Mouse (Mus musculus): Measurements from ENCODE around the gene Rac1.
A peak's percentile ranks its signal among the peaks of the same experiment; 100 is the strongest.

Gene Rac1

GRCm38 (mm10) chr5:143495708-143496107, 32.1 kb downstream of the Rac1 start:
- no peak for DNase-seq (ENCODE audit: low spot score in 2 of 2)

- DNase-seq (ENCODE audit: low spot score in 2 of 2), result no peak
Observed at GRCm38 (mm10) chr5:143493163-143493562, 34.7 kb downstream of the Rac1 start.

DNA sequence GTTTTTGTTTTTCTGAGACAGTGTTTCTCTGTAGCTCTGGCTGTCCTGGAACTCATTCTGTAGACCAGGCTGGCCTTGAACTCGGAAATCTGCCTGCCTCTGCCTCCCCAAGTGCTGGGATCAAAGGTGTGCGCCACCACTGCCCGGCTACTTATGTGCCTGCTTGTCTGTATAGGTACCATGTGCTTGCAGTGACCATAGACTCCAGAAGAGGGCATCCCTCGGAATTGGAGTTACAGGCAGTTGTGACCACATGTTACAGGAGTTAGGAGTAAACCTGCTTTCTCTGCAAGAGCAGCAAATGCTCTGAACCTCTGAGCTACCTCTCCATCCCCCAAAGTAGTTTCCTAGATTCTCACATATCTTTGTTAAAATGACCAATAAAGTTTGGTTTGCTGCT, 36.1 kb downstream of the Rac1 start:
- no peak for DNase-seq (ENCODE audit: low spot score in 2 of 2)

DNA sequence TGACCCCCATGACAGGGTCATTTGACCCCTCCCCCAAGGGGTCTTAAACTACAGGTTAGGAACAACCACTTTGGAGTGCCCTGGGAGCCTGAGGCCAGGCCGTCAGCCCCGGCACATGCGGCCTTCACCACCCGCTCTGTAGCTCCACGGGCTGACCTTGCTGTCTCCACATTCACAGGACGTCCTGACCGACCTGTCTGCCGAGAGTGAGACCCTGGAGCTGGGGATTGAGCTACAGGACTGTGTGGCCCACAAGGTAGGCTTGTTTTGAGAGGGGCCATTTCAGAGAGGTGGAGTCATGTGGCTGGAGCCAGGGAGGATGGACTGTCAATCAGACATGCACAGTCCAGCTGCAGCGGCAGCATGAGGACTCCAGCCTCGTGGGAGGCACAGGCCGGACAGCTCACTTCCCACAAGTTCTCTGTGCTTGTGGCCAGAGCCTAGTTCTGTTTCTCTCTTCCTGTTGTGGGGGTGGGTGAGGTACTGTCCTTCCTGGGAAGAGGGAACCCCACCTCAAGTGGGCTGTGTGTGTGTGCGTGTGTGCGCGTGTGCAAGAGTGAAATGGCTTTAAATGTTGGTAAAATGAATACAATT, 38.0 kb downstream of the Rac1 start:
- no peak for DNase-seq (ENCODE audit: low spot score in 2 of 2)

- DNase-seq (ENCODE audit: low spot score in 2 of 2), result no peak
Observed at GRCm38 (mm10) chr5:143487998-143488397, 39.8 kb downstream of the Rac1 start.

GRCm38 (mm10) chr5:143487193-143487592, 40.6 kb downstream of the Rac1 start:
- no peak for DNase-seq (ENCODE audit: low spot score in 2 of 2)

DNA sequence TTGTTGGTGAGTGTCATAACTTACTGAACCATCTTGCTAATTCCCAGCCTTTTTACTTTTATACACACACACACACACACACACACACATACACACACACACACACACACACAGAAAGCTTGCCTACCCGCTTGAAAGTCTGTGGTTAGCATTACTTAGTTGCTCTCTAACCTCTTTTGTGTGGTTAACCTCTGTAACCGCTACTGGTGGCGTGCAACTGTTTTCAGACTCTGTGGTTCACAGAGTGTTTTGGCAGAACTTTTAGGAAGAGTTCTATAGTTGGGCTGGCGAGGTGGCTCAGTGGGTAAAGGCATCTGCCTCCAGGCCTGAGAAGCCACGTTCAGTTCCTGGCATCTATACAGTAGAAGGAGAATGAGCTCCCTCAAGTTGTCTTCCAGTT, 42.9 kb downstream of the Rac1 start:
- DNase-seq (ENCODE audit: low spot score in 2 of 2), result no peak

GRCm38 (mm10) chr5:143477901-143478300, 49.9 kb downstream of the Rac1 start:
- no peak for DNase-seq (ENCODE audit: low spot score in 2 of 2)

DNA sequence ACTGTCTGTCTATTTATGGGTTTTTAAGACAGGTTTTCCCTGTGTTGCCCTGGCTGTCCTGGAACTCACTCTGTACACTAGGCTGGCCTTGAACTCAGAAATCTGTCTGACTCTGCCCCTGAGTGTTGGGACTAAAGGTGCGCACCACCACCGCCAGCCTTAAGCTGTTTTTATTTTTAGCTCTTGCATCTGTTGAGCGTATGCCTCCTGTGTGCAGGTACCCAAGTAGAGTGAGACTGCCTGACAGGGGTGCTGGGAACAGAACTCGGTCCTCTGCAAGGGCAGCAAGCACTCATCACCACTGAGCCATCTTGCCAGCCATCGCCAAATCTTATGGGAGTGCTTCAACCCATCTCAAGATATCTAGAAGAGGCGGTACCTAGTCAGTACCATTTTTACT, 51.8 kb downstream of the Rac1 start:
- no peak for DNase-seq (ENCODE audit: low spot score in 2 of 2)

DNA sequence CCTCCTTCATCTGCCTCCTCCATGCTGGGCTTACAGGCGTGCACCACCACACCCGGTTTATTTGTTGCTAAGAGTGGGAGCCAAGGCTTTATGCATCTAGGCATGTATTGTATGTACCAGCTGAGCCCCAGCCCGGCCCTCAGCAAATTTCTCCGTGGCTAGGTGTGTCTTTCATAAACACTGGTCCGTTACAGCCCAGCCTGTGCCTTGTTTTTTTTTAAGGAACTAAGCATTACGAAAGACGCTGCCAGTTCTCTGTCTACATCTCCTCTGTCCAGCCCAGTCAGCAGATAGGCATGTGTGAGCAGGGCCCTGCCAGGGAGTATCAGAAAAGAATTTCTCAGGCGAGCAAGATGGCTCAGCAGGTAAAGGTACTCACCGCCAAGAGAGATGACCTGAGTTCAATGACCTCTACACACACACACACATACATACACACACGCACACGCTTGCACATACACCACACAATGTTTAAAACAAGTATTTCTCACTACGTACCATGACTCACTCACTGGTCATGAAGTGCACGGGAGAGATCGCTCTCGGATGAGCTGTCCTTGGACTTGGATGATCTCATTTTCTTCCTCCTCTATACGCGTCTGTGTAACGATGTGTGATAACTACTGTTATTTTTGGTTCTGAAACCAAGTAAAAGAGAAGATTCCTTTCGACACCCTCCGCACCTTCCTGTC, 52.5 kb downstream of the Rac1 start:
- DNase-seq (ENCODE audit: low spot score in 2 of 2), result no peak

- DNase-seq (ENCODE audit: low spot score in 2 of 2), result no peak
Observed at GRCm38 (mm10) chr5:143471953-143472618, 55.8 kb downstream of the Rac1 start.

DNA sequence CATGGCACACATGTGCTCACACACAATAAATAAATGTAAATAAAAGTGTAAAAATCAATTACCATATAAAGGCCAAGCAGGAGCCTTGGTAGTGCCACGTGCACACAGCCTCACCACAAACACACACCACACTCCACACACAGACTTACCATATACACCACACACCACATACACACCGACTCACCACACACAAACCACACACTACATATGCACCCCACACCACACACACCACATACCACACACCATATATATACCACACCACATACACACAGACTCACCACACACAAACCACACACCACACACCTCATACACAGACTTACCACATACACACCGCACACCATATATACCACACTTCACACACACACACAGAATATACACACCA, 56.7 kb downstream of the Rac1 start:
- DNase-seq (ENCODE audit: low spot score in 2 of 2), result no peak

- DNase-seq (ENCODE audit: low spot score in 2 of 2), result peak; percentile 43 to 57
Observed at GRCm38 (mm10) chr5:143470421-143471164, 57.2 kb downstream of the Rac1 start.

DNA sequence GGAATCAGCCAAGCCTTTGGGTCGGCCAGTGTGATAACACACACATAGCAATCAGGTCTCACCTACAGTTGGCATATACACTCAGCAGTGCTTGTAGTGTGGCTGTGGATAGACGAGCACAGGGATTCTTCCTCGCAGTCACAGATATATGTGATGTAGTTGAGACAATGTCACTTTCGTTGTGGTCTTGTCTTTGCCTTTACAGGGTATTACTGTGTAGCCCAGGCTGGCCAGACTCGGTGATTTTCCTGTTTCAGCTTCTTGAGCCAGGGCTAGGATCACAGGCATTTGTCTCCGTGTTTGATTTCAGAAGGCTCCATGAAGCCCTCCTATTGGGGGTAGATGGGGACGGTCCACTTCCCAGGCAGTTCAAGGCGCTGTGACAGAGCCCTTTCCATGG, 58.2 kb downstream of the Rac1 start:
- DNase-seq (ENCODE audit: low spot score in 2 of 2), result no peak

- no peak for DNase-seq (ENCODE audit: low spot score in 2 of 2)
Observed at GRCm38 (mm10) chr5:143467931-143468330, 59.9 kb downstream of the Rac1 start.

DNA sequence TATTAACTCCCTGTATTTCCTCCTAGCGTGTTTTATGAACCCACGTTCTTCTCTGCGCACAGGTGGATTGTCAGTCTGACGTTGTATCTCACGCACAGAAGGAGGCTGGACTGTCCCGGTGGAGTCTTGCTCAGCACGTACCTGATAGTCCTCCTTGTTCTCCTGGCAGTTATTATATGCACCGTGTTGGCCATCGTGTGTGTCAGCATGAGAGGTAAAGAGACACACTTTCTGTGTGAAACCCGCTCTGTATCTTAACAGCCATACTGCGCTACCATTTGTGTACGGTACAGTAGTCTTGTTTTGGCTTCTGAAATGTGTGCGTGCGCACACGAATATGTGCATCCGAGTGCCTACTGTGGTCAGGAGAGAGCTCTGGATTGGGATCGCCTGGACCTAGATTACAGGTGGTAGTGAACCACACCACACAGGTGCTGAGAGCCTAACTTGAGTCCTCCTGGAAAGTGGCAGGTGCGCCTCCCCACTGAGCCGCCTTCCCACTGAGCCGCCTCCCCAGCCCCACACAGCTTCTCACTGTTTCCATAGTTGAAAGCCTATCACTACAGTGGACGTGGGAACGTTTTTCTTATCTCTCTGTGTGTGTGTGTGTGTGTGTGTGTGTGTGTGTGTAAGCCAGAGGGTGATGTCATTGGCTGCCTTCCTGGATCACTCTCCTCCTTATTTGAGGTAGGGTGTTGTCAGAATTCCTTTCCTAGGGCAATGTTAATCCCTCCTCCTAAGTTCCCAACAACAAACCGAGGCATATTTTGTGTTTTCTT, 60.8 kb downstream of the Rac1 start:
- no peak for DNase-seq (ENCODE audit: low spot score in 2 of 2)

GRCm38 (mm10) chr5:143465156-143466085, 62.4 kb downstream of the Rac1 start:
- DNase-seq (ENCODE audit: low spot score in 2 of 2), result no peak

DNA sequence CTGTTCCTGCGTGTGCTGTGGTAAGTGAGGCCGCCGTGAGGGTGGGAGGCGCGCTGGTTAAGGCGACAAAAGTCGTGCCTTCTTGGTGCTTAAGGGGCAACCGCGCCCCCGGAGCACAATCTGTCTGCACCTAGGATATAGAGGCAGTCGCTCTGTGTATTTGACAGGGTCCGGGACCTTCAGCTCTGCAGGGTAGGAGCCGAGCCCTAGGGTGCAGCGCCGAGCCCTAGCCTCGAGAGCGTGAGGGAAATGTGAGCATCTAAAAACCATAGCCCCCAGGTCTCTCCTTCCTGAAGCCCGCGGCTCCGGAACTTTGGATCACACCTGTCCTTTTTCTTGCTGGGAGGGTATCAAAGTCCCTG, 63.1 kb downstream of the Rac1 start:
- no peak for DNase-seq (ENCODE audit: low spot score in 2 of 2)

DNA sequence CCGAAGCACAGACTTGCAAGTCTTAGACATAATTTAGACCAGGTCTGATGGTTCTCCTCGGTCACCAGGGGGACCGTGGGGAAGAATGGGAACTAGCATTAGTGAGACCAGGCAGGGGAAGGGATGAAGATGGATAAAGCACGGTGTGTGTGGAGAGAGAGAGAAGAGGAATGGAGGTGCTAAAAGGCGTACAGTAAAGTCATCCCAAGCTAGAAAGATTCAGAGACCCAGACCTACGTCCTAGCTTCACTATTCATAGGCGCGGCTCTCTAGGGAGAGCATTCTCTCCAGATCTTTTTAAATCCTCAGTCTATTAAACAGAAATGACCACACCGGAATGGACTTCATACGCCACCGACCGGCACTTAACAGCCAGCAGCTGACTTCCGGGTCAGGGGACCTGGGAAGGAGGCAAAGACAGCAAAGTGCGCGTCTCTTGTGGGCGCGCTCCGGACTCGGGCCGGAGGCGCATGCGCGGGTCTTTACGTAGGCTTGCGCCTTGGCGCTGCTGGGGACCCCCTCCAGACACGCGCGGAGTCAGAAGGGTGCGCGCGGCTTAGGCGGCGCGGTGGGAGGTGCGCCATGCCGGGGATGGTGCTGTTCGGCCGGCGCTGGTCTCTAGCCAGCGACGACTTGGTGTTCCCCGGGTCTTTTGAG, 63.6 kb downstream of the Rac1 start, which contains the start of gene Daglb:
TSS of gene Daglb (plus strand) at position 485 of the 657 bp plus-strand sequence.
- DNase-seq (ENCODE audit: low spot score in 2 of 2), result peak; percentile 81 to 82

DNA sequence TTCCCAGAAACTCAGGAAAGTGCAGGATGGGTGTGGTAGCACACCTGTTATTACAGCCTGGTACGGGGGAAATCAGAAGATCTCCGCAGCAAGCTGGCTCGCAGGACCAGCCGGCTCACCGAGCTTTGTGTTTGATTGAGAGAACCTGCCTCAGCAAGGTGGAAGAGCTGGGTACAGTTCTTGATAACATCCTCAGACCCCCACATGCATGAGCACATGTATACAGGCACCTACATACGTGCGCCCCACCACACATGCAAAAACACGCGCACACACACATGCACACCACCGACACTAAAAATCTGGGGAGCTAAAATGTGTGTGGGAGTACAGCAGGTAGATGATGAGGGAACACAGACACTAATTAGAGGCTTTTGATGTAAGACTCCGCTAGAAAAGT, 64.2 kb downstream of the Rac1 start:
- no peak for DNase-seq (ENCODE audit: low spot score in 2 of 2)

Data from frontal cortex, postnatal 14 days (tissue).